Mouse (Mus musculus): ENCODE data around the gene Astl. TPM values are rescaled to one million over a fixed set of nuclear protein-coding genes. Genes with fewer than 3 reads are reported as not detected.

Astl gene
- polyA plus RNA-seq, 1 experiment from 2014 or later: not detected

GRCm38 (mm10) chr2:127347147-127347985, 8.9 kb downstream of the Astl start:
- H3K27ac ChIP-seq: no peak overlapping the region
- no peaks in the 10 kb centered on the region for H3K9me3 ChIP-seq
- H3K4me2 ChIP-seq: no peak overlapping the region
- H3K4me1 ChIP-seq (replicated peaks): no peaks in the 10 kb centered on the region
- 80% methylated on average over 13 of the region's 13 CpGs for WGBS
- H3K27me3 ChIP-seq: peaks cover 19% of the 10 kb centered on the region; the same call in 1 of the 2 replicates
- no peaks in the 10 kb centered on the region for H3K36me3 ChIP-seq
- no peak overlapping the region for H3K9ac ChIP-seq
- no peak overlapping the region for H3K4me3 ChIP-seq
- ATAC-seq (ENCODE audit: low FRiP score): no peak

GRCm38 (mm10) chr2:127353881-127354280, 15.4 kb downstream of the Astl start:
- H3K27me3 ChIP-seq: peaks cover 30% of the 10 kb centered on the region
- H3K4me2 ChIP-seq: no peak overlapping the region
- H3K36me3 ChIP-seq: no peaks in the 10 kb centered on the region
- no peaks in the 10 kb centered on the region for H3K9me3 ChIP-seq
- WGBS: 87% methylated on average over 4 of the region's 4 CpGs
- no peak for ATAC-seq (ENCODE audit: low FRiP score)
- H3K27ac ChIP-seq: no peak overlapping the region
- H3K4me3 ChIP-seq: no peak overlapping the region
- no peak overlapping the region for H3K9ac ChIP-seq
- no peaks in the 10 kb centered on the region for H3K4me1 ChIP-seq (replicated peaks)

GRCm38 (mm10) chr2:127362459-127363281, 24.2 kb downstream of the Astl start, which contains the start of gene Adra2b:
Gene Adra2b (plus strand): TSS chr2:127363208.
- Histone ChIP-seq H3K27ac (no peak within 1 kb of the TSS), H3K36me3 (no peaks in the 10 kb centered on the region), H3K9me3 (no peaks in the 10 kb centered on the region), H3K9ac (peak within 1 kb of the TSS; percentile 65), H3K4me3 (peak within 1 kb of the TSS; percentile 45), H3K27me3 (peaks cover 88% of the 10 kb centered on the region), H3K4me2 (peak within 1 kb of the TSS; percentile 75), H3K4me1 (replicated peaks) (peaks cover 18% of the 10 kb centered on the region)
- ATAC-seq (ENCODE audit: low FRiP score): peak; percentile 79
- WGBS: 0% methylated on average over 46 of the region's 49 CpGs

GRCm38 (mm10) chr2:127363282-127363652, 24.8 kb downstream of the Astl start:
- WGBS: 1% methylated on average over 28 of the region's 28 CpGs
- 0 out of 2 replicates have a peak, but pooled peaks have one; percentile 14 for ATAC-seq (ENCODE audit: low FRiP score)
- Histone ChIP-seq H3K27ac (no peak overlapping the region), H3K9me3 (no peaks in the 10 kb centered on the region), H3K4me1 (replicated peaks) (peaks cover 18% of the 10 kb centered on the region), H3K27me3 (peaks cover 90% of the 10 kb centered on the region), H3K36me3 (no peaks in the 10 kb centered on the region), H3K4me3 (peak overlapping the region; percentile 45), H3K9ac (peak overlapping the region; percentile 65), H3K4me2 (peak overlapping the region; percentile 75)

GRCm38 (mm10) chr2:127363696-127364095, 25.3 kb downstream of the Astl start:
- H3K27ac ChIP-seq: no peak overlapping the region
- peaks cover 91% of the 10 kb centered on the region for H3K27me3 ChIP-seq
- peak overlapping the region; percentile 75 for H3K4me2 ChIP-seq
- peaks cover 18% of the 10 kb centered on the region for H3K4me1 ChIP-seq (replicated peaks)
- peak overlapping the region; percentile 65 for H3K9ac ChIP-seq
- H3K9me3 ChIP-seq: no peaks in the 10 kb centered on the region
- no peaks in the 10 kb centered on the region for H3K36me3 ChIP-seq
- peak overlapping the region; percentile 45 for H3K4me3 ChIP-seq
- ATAC-seq (ENCODE audit: low FRiP score): no peak
- WGBS: 4% methylated on average over 20 of the region's 20 CpGs

- Histone ChIP-seq H3K27ac (no peak overlapping the region), H3K4me2 (no peak overlapping the region), H3K4me1 (replicated peaks) (peaks cover 18% of the 10 kb centered on the region), H3K27me3 (peaks cover 88% of the 10 kb centered on the region), H3K4me3 (0 out of 2 replicates have a peak overlapping the region, but pooled peaks have one; percentile 45), H3K36me3 (no peaks in the 10 kb centered on the region), H3K9ac (no peak overlapping the region), H3K9me3 (no peaks in the 10 kb centered on the region)
- ATAC-seq (ENCODE audit: low FRiP score): no peak
- WGBS: 21% methylated on average over 8 of the region's 8 CpGs
Measured at GRCm38 (mm10) chr2:127364452-127364851, 26.0 kb downstream of the Astl start.

- ATAC-seq (ENCODE audit: low FRiP score): no peak
- H3K36me3 ChIP-seq: no peaks in the 10 kb centered on the region
- H3K27me3 ChIP-seq: peaks cover 62% of the 10 kb centered on the region
- H3K9ac ChIP-seq: no peak overlapping the region
- H3K4me2 ChIP-seq: no peak overlapping the region
- WGBS: 70% methylated on average over 10 of the region's 10 CpGs
- H3K4me1 ChIP-seq (replicated peaks): peaks cover 25% of the 10 kb centered on the region
- no peak overlapping the region for H3K4me3 ChIP-seq
- no peak overlapping the region for H3K27ac ChIP-seq
- no peaks in the 10 kb centered on the region for H3K9me3 ChIP-seq
Measured at GRCm38 (mm10) chr2:127367126-127367820, 28.8 kb downstream of the Astl start.

- ATAC-seq (ENCODE audit: low FRiP score): no peak
- Histone ChIP-seq H3K4me3 (no peak overlapping the region), H3K9me3 (no peaks in the 10 kb centered on the region), H3K4me1 (replicated peaks) (0 out of 2 replicates have a peak, but pooled peaks cover 8% of the 10 kb centered on the region), H3K36me3 (no peaks in the 10 kb centered on the region), H3K4me2 (no peak overlapping the region), H3K27me3 (peaks cover 39% of the 10 kb centered on the region), H3K27ac (no peak overlapping the region), H3K9ac (no peak overlapping the region)
- 59% methylated on average over 5 of the region's 5 CpGs for WGBS
Measured at GRCm38 (mm10) chr2:127369703-127370376, 31.4 kb downstream of the Astl start.

GRCm38 (mm10) chr2:127370561-127371483, 32.4 kb downstream of the Astl start:
- no peaks in the 10 kb centered on the region for H3K9me3 ChIP-seq
- H3K9ac ChIP-seq: no peak overlapping the region; the same call in 1 of the 2 replicates
- H3K27me3 ChIP-seq: peaks cover 29% of the 10 kb centered on the region
- WGBS: 49% methylated on average over 9 of the region's 9 CpGs
- H3K4me2 ChIP-seq: no peak overlapping the region
- H3K4me1 ChIP-seq (replicated peaks): 0 out of 2 replicates have a peak, but pooled peaks cover 8% of the 10 kb centered on the region
- ATAC-seq (ENCODE audit: low FRiP score): peak; percentile 16; the same call in 1 of the 2 replicates
- no peak overlapping the region for H3K27ac ChIP-seq
- no peak overlapping the region for H3K4me3 ChIP-seq
- H3K36me3 ChIP-seq: no peaks in the 10 kb centered on the region

GRCm38 (mm10) chr2:127371484-127371861, 33.0 kb downstream of the Astl start:
- 0 out of 2 replicates have a peak, but pooled peaks have one; percentile 34 for ATAC-seq (ENCODE audit: low FRiP score)
- H3K36me3 ChIP-seq: no peaks in the 10 kb centered on the region
- H3K27me3 ChIP-seq: peaks cover 22% of the 10 kb centered on the region
- no peak overlapping the region for H3K27ac ChIP-seq
- H3K4me2 ChIP-seq: no peak overlapping the region
- no peak overlapping the region for H3K4me3 ChIP-seq
- 73% methylated on average over 1 of the region's 1 CpGs for WGBS
- H3K4me1 ChIP-seq (replicated peaks): 0 out of 2 replicates have a peak, but pooled peaks cover 8% of the 10 kb centered on the region
- H3K9ac ChIP-seq: no peak overlapping the region
- H3K9me3 ChIP-seq: no peaks in the 10 kb centered on the region
